Mouse (Mus musculus): Measurements from ENCODE around the gene Lcn12.
A peak's percentile ranks its signal among the peaks of the same experiment; 100 is the strongest.

Lcn12 gene

GRCm38 (mm10) chr2:25493476-25493961, at the start of gene Lcn12:
Gene Lcn12, minus strand, starts transcription at chr2:25493911.
- DNase-seq (ENCODE audit: low spot score in 2 of 2): no peak

GRCm38 (mm10) chr2:25541644-25542367, 48.1 kb upstream of the Lcn12 start:
- DNase-seq (ENCODE audit: low spot score in 2 of 2): no peak

GRCm38 (mm10) chr2:25540541-25540948, 46.8 kb upstream of the Lcn12 start:
- no peak for DNase-seq (ENCODE audit: low spot score in 2 of 2)

GRCm38 (mm10) chr2:25536531-25536930, 42.8 kb upstream of the Lcn12 start:
- no peak for DNase-seq (ENCODE audit: low spot score in 2 of 2)

GRCm38 (mm10) chr2:25534866-25535182, 41.1 kb upstream of the Lcn12 start:
- no peak for DNase-seq (ENCODE audit: low spot score in 2 of 2)

GRCm38 (mm10) chr2:25534178-25534865, 40.6 kb upstream of the Lcn12 start:
- DNase-seq (ENCODE audit: low spot score in 2 of 2): no peak

GRCm38 (mm10) chr2:25533707-25534106, 40.0 kb upstream of the Lcn12 start:
- DNase-seq (ENCODE audit: low spot score in 2 of 2): no peak

- DNase-seq (ENCODE audit: low spot score in 2 of 2): no peak
Measured at GRCm38 (mm10) chr2:25526510-25527302, 33.0 kb upstream of the Lcn12 start.

- no peak for DNase-seq (ENCODE audit: low spot score in 2 of 2)
Measured at GRCm38 (mm10) chr2:25509912-25510311, 16.2 kb upstream of the Lcn12 start.

- DNase-seq (ENCODE audit: low spot score in 2 of 2): no peak
Measured at GRCm38 (mm10) chr2:25506964-25507363, 13.3 kb upstream of the Lcn12 start.

GRCm38 (mm10) chr2:25505860-25506259, 12.1 kb upstream of the Lcn12 start:
- DNase-seq (ENCODE audit: low spot score in 2 of 2): no peak

- DNase-seq (ENCODE audit: low spot score in 2 of 2): no peak
Measured at GRCm38 (mm10) chr2:25505000-25505399, 11.3 kb upstream of the Lcn12 start.

GRCm38 (mm10) chr2:25504538-25504937, 10.8 kb upstream of the Lcn12 start:
- no peak for DNase-seq (ENCODE audit: low spot score in 2 of 2)

- no peak for DNase-seq (ENCODE audit: low spot score in 2 of 2)
Measured at GRCm38 (mm10) chr2:25502726-25503125, 9.0 kb upstream of the Lcn12 start.

- DNase-seq (ENCODE audit: low spot score in 2 of 2): no peak
Measured at GRCm38 (mm10) chr2:25501593-25502486, 8.1 kb upstream of the Lcn12 start, which contains the start of gene C8g. Gene C8g, minus strand, starts transcription at chr2:25501719.

GRCm38 (mm10) chr2:25500576-25501405, 7.1 kb upstream of the Lcn12 start, which contains the start of gene Fbxw5:
Gene Fbxw5, plus strand, starts transcription at chr2:25500750.
- DNase-seq (ENCODE audit: low spot score in 2 of 2): peak; percentile 77 to 85

GRCm38 (mm10) chr2:25500071-25500575, 6.4 kb upstream of the Lcn12 start:
- DNase-seq (ENCODE audit: low spot score in 2 of 2): no peak

- DNase-seq (ENCODE audit: low spot score in 2 of 2): no peak
Measured at GRCm38 (mm10) chr2:25498622-25499478, 5.1 kb upstream of the Lcn12 start.

Data from right cerebral cortex, postnatal 36 days (tissue).